Mouse (Mus musculus) left cerebral cortex, postnatal 25 days (tissue): Measurements from ENCODE around the gene Tmod3. TPM values are rescaled to one million over a fixed set of nuclear protein-coding genes. Genes with fewer than 3 reads are reported as not detected.

ENCODE experiments used
- total RNA-seq, 2 experiments: library from RNA; stranded (reverse); gene quantifications; 2 replicates each; pipeline ENCODE4 v1.2.3; 2021

The Tmod3 gene
- total RNA-seq, 2 experiments from 2014 or later = 47.2 to 53.0 TPM

Other genes with a start within 250 kb of the Tmod3 start
- gene Bcl2l10, start 211.9 kb downstream of the Tmod3 start, total RNA-seq = not detected
- 10 to 100 TPM; 73.1 to 74.8 TPM for gene Mapk6, start 149.7 kb downstream of the Tmod3 start, total RNA-seq
- 10 to 100 TPM; 25.5 to 29.1 TPM for gene Leo1, start 118.1 kb downstream of the Tmod3 start, total RNA-seq
- gene Tmod2, start 51.7 kb upstream of the Tmod3 start, total RNA-seq = 100 to 1,000 TPM; 376 to 383 TPM
- gene Lysmd2, start 66.1 kb upstream of the Tmod3 start, total RNA-seq = 10 to 100 TPM; 68.1 to 69.2 TPM
- 100 to 1,000 TPM; 296 to 315 TPM for gene Scg3, start 124.4 kb upstream of the Tmod3 start, total RNA-seq
- gene Bmp5, start 215.7 kb upstream of the Tmod3 start, total RNA-seq = 1 to 10 TPM; 1.3 TPM